Mouse (Mus musculus) gonadal fat pad, adult 2 months (tissue): ENCODE results near the gene Plet1. TPM values are rescaled to one million over a fixed set of nuclear protein-coding genes. Genes with fewer than 3 reads are reported as not detected.

ENCODE experiments used
- DNase-seq: peaks from one replicate; pipeline ENCODE4 v3.0.0-alpha.2; 2012; ENCODE audit warnings: low read depth
- polyA plus RNA-seq: library from polyadenylated mRNA; depleted of rRNA; stranded (reverse); fragments of >200 nt; gene quantifications from 2 replicates; pipeline ENCODE4 v1.2.3, GENCODE M21; 2012; rRNA removed

Gene Plet1
- polyA plus RNA-seq, 1 experiment = 33.1 TPM

DNA sequence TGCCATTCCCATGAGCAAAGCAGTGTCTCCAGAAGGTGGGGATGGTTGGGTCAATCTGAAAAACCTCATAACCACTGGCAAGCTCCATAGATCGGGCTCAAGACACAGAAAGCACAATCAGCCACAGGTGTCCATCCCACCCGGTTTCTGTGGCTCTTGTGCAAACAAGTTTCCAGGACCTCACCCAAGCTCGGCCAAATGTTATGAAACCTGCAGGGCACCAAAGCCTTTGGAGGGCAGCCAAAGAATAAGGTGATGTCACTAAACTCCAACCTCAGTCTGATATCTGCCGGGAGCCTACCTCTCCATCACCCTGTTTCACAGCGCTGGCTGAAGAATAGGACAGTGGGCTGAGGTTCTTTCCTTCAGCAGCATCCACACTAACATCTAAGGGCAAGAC, 41.6 kb downstream of the Plet1 start:
- no peak for DNase-seq

DNA sequence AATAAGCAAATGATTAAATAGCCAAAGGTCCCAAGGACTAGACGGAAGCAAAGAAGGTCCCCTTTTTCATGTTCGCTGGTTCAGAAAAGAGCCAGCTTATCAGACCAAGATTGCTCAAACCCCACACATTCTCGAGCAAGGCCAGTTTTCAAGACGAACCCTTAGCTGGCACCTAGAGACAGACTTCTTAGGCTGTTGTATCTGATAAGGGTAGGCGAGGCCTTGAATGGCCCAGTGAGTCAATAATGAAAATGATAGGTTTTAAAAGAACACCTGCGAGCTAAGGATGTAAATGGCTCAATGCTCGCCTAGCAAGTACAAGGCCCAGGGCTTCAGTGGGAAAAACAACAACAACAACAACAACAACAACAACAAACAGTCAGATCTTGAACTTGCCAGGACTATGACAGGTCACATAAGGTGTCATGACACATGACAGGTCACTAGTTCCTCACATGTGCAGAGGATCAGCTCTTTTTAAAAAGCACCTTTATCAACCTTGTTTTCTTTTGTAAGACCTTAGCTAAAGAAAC, 42.3 kb downstream of the Plet1 start:
- DNase-seq = no peak

DNA sequence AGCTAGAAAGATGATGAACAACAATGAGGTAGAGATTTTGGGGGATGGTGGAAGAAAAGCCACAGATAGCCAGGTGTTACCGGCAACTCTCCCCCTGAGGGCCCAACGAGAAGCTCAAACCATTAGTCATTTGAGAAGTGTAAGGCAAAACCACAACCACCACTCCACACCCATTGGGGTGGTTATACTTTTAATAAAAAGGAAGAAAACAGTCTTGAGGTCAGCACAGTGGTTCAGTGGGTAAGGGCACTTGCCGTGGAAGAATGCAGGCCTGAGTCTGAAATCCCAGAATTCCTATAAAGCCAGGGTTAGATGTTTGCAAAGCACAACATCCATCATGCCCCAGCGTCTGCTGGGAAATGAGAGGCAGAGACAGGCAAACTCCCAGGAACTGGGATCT, 43.0 kb downstream of the Plet1 start:
- no peak for DNase-seq

DNA sequence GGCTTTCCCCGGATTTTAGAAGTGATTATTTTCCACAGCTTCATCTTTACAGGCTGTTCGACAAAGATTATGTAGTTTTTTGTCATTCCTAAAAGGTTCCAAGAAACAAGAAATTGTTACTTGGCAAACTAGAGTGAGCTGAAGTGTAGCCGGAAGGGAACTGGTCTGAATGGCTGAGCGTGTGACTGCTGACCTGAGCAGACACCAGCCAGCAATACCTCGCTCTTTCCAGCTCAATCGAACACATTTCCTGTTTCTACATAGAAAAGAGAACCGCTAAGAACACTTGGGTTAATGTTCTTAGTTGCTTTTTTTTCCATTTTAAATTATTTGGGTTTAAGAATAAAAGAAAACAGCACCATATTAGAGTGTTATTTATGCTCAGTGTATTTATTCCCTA, 45.8 kb downstream of the Plet1 start:
- DNase-seq = no peak

DNA sequence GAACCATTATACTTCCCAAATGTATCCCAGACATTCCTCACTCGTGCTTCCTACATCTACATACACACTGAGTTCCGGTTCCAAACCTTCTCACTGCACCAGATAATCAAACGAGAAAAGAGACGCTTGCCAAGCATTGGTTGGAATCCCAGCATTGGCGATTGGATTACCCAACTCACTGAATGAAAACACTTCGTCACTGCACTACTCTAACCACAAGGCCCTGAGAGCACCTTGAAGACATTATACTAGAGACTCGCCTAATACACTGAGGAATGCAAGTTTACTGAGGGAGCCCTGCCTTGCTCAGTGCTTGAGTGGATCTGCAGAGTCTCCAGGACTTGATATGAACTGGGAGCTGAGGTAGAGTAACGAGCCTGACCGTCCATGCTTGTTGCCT, 48.1 kb downstream of the Plet1 start:
- DNase-seq = no peak

DNA sequence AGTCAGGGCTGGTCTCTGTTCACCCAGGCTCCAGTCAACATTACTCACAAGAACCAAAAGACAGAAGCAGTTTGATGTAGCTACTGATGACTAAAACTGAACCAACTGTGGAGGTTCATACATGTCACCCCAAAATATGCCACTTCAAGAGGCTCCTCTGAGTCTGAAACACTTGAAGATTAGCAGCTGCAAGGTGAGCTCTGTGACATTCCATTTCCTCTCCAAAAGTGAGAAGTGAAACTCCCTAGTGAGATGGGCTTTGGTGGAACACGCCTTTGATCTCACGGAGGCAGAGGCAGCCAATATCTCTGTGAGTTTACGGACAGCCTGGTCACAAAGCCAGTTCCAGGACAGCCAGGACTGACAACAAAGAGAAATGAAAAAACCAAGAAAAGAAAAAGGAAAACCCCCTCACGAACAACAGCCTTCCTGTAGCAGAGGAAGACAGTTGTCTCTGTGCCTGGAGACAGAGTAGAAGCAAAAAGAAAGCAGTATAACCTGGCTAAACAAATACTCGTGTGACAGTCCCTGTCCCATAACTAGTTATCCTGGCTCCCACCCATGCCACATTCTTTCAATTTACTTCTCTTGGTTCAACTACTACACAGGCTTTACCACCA, 53.6 kb downstream of the Plet1 start:
- no peak for DNase-seq

DNA sequence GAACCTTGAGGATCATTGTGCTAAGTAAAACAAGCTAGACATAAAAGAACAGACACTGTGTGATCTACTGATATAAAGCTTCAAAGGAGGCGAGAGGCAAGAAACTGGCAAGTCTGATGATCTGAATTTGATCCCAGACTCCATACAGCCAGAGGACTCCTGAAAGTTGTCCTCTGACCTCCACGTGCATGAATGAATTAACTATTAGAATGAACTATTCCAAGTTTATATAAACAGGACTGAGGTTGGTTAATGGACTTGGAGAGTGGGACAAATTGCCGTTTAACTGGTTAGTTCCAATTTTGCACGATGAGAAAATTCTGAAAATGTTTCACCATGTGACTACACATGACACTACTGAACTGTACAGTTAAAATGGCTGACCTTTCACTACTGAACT, 54.6 kb downstream of the Plet1 start:
- DNase-seq = no peak

DNA sequence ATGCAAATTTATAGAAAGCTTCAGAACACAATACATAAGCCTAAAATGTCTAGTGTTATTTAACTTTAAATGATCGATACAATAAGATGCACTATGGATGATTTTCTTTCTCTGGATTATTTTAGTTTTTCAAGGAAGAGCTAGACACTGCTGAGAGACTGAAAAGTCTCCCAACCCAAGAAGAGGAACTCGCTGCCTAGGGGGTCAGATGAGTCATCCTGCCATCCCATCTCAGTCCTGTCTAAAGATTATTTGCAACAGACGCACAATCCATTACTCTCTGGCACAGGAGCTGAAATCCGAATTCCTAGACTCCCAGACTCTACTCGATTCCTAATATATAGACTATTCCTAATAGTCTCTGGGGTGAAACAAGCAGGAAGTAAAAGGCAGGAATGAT, 57.9 kb downstream of the Plet1 start:
- DNase-seq = no peak

DNA sequence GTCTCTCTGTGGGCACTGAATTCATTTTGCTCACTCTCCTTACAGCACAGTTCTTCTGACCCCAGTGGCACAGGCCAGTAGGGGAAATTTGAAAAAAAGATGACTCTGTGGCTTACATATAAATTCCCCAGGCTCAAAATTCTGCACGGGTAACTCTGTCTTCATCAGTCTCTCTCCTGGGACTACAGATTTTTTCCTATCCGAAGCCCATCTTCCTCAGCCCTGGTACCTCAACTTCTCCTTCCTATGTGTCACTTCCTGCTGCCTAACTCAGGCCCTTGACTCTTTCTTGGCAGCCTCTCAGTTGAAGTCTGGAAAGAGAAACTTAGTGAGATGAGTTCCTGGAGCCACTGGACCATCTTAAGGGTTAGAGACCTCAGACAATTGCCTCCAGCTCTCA, 59.2 kb downstream of the Plet1 start:
- no peak for DNase-seq

DNA sequence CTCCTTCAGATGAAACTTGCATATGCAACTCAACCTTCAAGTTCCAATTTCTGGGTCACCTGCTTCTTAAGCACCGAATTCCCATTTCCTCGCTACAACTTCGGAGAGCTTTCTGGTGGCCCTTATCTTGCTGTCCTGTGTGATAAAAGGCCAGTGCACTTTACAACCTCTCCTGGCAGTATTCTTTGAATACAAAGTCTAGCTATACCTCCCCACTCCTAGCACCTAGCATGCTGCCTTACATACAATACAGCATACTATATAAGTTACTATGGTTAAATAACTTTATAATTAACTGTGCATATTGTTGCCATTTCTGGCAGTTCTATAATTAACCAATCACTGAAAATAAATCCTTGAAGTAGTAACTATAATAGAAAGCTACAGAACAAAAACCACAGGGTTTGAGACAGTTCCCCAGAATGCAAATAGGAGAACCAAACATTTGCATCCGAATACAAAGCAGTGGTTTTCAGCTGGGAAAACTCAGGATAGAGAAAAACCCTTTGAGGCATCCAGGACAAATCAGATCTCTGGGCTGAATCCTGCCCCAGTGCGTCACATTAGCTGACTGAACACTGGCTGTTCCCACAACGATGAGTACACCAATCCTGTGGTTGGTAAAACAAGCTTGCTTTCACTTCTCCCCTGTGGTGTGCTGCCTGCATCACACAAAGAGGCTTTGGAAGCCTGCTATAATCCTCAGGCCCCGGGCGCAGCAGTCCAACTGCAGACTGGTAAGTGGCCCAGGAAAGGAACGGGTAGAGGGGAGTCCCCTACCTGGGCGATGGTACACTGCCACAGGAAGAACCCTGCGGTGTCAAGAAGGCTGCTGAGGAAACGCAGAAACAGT, 60.1 kb downstream of the Plet1 start, which contains the start of gene Il18:
Gene Il18, plus strand, starts transcription at position 587 of the 853 bp plus-strand sequence.
- DNase-seq = no peak

DNA sequence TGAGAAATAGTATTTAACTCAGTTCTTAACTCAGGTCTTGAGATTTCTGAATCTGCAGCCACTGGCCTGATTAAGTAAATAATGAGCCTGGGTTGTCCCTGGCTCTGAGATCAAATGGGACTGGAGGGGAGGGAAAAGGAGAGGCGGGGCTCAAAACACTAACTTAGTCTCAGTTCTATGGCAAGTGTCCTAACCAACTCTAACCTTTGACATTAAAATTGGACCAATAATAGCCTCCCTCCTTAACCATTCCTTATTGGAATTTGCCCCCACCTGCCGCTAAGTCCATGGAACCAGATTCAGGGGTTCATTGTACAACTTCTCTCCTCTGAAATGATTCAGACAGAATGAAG, 60.7 kb downstream of the Plet1 start, which contains the start of gene Bco2:
Gene Bco2, minus strand, starts transcription at position 88 of the 353 bp plus-strand sequence.
- DNase-seq = no peak

Other genes starting within 250 kb of the Plet1 start
- 274 and 285 TPM in 2 replicates for gene Rpl10-ps3, start 149.6 kb upstream of the Plet1 start, polyA plus RNA-seq
- gene Pts, start 34.2 kb downstream of the Plet1 start, polyA plus RNA-seq = 50.6 and 51.6 TPM in 2 replicates
- gene Il18, start 60.3 kb downstream of the Plet1 start, polyA plus RNA-seq = 2.7 and 3.5 TPM in 2 replicates
- gene Bco2, start 60.7 kb downstream of the Plet1 start, polyA plus RNA-seq = 0.34 and 0.79 TPM in 2 replicates
- not detected in 2 replicates for gene Tex12, start 66.8 kb downstream of the Plet1 start, polyA plus RNA-seq
- gene Sdhd, start 109.3 kb downstream of the Plet1 start, polyA plus RNA-seq = 162 and 250 TPM in 2 replicates
- gene Timm8b, start 109.4 kb downstream of the Plet1 start, polyA plus RNA-seq = 246 and 300 TPM in 2 replicates
- gene Pih1d2, start 122.8 kb downstream of the Plet1 start, polyA plus RNA-seq = 3.5 and 5.2 TPM in 2 replicates
- gene Nkapd1, start 122.9 kb downstream of the Plet1 start, polyA plus RNA-seq = 6.1 and 7.7 TPM in 2 replicates
- 46.0 and 58.7 TPM in 2 replicates for gene Dlat, start 165.3 kb downstream of the Plet1 start, polyA plus RNA-seq
- 2.5 and 3.3 TPM in 2 replicates for gene Dixdc1, start 245.0 kb downstream of the Plet1 start, polyA plus RNA-seq